Mouse (Mus musculus): Measurements from ENCODE around the gene Det1. TPM values are rescaled to one million over a fixed set of nuclear protein-coding genes. Genes with fewer than 3 reads are reported as not detected.

Gene Det1
- polyA plus RNA-seq, 1 experiment from 2014 or later, result 18.1 TPM

GRCm38 (mm10) chr7:78841601-78842000 is 5.5 kb downstream of the Det1 start:
- no peak for ATAC-seq (replicated peaks)
- Histone ChIP-seq H3K4me3 (no peak overlapping the region), H3K9ac (replicated peaks) (no peak overlapping the region), H3K4me1 (peaks cover 9% of the 10 kb centered on the region), H3K27ac (replicated peaks) (no peak overlapping the region), H3K4me2 (replicated peaks) (no peak overlapping the region), H3K9me3 (no peaks in the 10 kb centered on the region), H3K27me3 (no peaks in the 10 kb centered on the region), H3K36me3 (peaks cover 36% of the 10 kb centered on the region)
- 89% methylated on average over 5 of the region's 5 CpGs for WGBS

DNA sequence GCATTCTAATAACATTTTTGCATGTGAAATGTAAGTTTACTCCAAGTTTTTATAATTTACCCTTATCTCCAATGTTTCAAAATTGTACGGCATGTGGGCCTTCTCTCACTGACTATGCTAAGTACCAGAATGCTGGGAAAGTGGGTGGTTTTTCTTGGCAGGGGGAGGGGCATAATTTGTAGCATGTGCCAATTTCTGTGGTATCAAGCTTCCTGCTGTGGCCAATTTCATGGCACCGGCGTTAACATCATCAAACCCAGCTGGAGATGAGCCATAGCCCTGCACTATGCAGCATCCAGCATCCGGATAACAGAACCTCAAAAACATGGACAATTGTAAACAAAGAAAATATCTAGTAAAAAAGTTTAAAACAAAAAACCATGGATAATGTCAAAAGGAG is 9.8 kb downstream of the Det1 start:
- Histone ChIP-seq H3K9me3 (no peaks in the 10 kb centered on the region), H3K27me3 (no peaks in the 10 kb centered on the region), H3K4me3 (no peak overlapping the region), H3K4me2 (replicated peaks) (no peak overlapping the region), H3K27ac (replicated peaks) (no peak overlapping the region), H3K9ac (replicated peaks) (no peak overlapping the region), H3K36me3 (peaks cover 29% of the 10 kb centered on the region), H3K4me1 (no peaks in the 10 kb centered on the region)
- 73% methylated on average over 4 of the region's 4 CpGs for WGBS
- ATAC-seq (replicated peaks), result no peak

GRCm38 (mm10) chr7:78835656-78836055 is 11.4 kb downstream of the Det1 start:
- Histone ChIP-seq H3K9ac (replicated peaks) (no peak overlapping the region), H3K4me2 (replicated peaks) (no peak overlapping the region), H3K27ac (replicated peaks) (no peak overlapping the region), H3K4me3 (no peak overlapping the region), H3K4me1 (no peaks in the 10 kb centered on the region), H3K27me3 (no peaks in the 10 kb centered on the region), H3K36me3 (peaks cover 27% of the 10 kb centered on the region), H3K9me3 (no peaks in the 10 kb centered on the region)
- ATAC-seq (replicated peaks), result no peak
- WGBS, result 89% methylated on average over 4 of the region's 4 CpGs

DNA sequence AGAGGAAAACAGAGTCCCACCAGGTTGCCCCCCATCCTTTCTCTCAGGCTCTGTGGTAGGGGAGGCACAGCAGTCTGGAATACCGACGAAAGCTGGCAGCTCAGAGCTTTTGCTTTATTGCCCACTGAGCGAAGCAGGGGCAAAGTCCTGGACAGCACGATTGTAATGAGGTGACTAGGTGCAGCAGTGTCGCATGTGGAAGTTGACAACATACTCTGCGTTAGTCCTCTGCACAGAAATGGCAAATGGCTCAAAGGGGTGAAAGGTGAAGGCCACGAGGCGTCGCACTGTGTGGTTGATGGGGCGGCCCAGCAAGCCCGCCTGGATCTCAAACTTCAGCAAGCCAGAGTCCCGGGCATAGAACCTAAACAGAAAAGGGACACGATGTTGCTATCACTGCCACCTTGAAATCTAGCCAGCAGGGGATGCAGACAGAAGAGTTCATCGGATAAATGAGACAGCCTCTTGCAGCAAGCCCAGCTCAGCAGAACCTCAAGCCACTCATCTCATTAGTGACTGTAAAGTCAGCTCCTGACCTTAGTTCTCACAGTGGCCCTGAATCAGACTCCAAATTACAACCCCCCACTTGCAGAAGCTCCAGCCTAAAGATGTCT is 19.2 kb downstream of the Det1 start:
- H3K4me2 ChIP-seq (replicated peaks), result no peak overlapping the region
- no peaks in the 10 kb centered on the region; the same call in 1 of the 2 replicates for H3K4me1 ChIP-seq
- no peaks in the 10 kb centered on the region for H3K27me3 ChIP-seq
- H3K27ac ChIP-seq (replicated peaks), result no peak overlapping the region
- no peak overlapping the region for H3K9ac ChIP-seq (replicated peaks)
- peaks cover 15% of the 10 kb centered on the region for H3K36me3 ChIP-seq
- no peak overlapping the region for H3K4me3 ChIP-seq
- 90% methylated on average over 14 of the region's 14 CpGs for WGBS
- H3K9me3 ChIP-seq, result no peaks in the 10 kb centered on the region
- ATAC-seq (replicated peaks), result no peak

GRCm38 (mm10) chr7:78826682-78827385 is 20.2 kb downstream of the Det1 start:
- peaks cover 15% of the 10 kb centered on the region for H3K36me3 ChIP-seq

GRCm38 (mm10) chr7:78818336-78818735 is 28.7 kb downstream of the Det1 start:
- no peaks in the 10 kb centered on the region for H3K9me3 ChIP-seq
- peaks cover 12% of the 10 kb centered on the region; the same call in 1 of the 2 replicates for H3K4me1 ChIP-seq
- no peak for ATAC-seq (replicated peaks)
- no peak overlapping the region for H3K27ac ChIP-seq (replicated peaks)
- H3K9ac ChIP-seq (replicated peaks), result no peak overlapping the region
- WGBS, result 79% methylated on average over 12 of the region's 12 CpGs
- no peak overlapping the region for H3K4me3 ChIP-seq
- H3K27me3 ChIP-seq, result no peaks in the 10 kb centered on the region
- no peak overlapping the region for H3K4me2 ChIP-seq (replicated peaks)
- no peaks in the 10 kb centered on the region for H3K36me3 ChIP-seq

More at GRCm38 (mm10) chr7:78826682-78827385, 20.2 kb downstream of the Det1 start:
- Histone ChIP-seq H3K4me3 (no peak overlapping the region), H3K4me2 (replicated peaks) (no peak overlapping the region), H3K9ac (replicated peaks) (no peak overlapping the region), H3K4me1 (no peaks in the 10 kb centered on the region; the same call in 1 of the 2 replicates), H3K27ac (replicated peaks) (peak overlapping the region; percentile 53), H3K27me3 (no peaks in the 10 kb centered on the region), H3K9me3 (no peaks in the 10 kb centered on the region)
- 63% methylated on average over 9 of the region's 9 CpGs for WGBS
- ATAC-seq (replicated peaks), result peak; percentile 58

DNA sequence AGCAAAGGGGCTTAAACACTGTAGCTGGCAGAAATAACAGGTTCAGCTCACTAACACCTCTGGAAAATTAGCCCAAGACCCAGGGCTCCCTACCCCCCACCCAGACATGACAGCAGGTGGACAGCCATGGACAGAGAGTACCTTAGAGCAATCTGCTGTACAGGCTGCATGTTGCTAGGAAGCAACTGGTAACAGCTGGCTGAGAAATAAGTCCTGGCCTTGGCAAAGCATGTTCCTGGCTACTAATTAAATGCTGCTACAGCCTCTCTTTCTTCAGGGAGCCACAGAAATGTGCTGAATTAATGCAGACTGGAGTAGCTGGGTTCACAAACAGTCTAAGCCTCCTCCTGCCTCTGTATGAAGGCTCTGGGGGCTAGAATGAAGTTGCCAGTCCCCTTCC is 32.3 kb downstream of the Det1 start:
- Histone ChIP-seq H3K4me2 (replicated peaks) (no peak overlapping the region), H3K27ac (replicated peaks) (no peak overlapping the region), H3K27me3 (no peaks in the 10 kb centered on the region), H3K4me1 (peaks cover 12% of the 10 kb centered on the region; the same call in 1 of the 2 replicates), H3K9ac (replicated peaks) (no peak overlapping the region), H3K36me3 (no peaks in the 10 kb centered on the region), H3K9me3 (no peaks in the 10 kb centered on the region), H3K4me3 (no peak overlapping the region)
- ATAC-seq (replicated peaks), result no peak

DNA sequence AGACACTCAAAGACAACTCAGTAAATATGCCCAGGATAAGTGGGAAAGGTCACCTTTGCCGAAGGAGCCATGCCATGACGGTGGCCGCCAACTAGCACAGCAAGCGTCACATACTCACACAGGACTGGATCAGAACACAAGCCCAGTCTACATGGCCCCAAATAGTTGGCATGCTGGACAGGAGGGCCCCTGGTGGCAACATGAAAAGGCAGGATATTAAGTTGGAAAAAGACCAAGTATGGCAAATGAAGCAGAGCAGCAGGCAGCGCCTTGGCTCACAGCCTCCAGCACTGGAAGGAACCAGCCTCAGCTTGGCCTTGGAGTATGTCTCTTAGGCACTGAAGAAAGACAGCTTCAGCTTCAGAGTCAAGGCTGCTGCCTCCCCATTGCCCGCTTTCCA is 33.3 kb downstream of the Det1 start:
- peak overlapping the region; percentile 47 for H3K27ac ChIP-seq (replicated peaks)
- 81% methylated on average over 6 of the region's 6 CpGs for WGBS
- ATAC-seq (replicated peaks), result no peak

DNA sequence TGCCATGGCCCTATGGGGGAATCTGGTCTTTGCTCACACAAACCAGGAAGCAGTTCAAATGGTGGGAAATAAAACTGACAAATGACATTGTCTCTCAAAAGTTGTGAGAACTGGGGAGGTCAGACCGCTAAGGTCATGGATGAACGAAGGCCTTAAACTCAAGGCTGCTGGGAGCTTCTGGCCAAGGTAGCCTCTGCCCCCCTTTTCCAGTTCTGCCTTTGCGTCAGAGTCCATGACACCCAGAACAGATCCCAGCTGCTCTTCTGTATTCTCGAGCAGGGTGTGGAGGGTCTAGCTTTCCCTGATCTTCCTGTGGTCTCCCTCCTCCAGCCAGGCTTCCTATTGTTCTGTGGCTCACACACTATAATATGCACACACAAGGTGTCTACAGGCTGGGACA is 39.9 kb downstream of the Det1 start:
- no peak for ATAC-seq (replicated peaks)
- WGBS, result 86% methylated on average over 4 of the region's 4 CpGs
- Histone ChIP-seq H3K9ac (replicated peaks) (no peak overlapping the region), H3K9me3 (no peaks in the 10 kb centered on the region), H3K4me2 (replicated peaks) (no peak overlapping the region), H3K27me3 (no peaks in the 10 kb centered on the region), H3K27ac (replicated peaks) (no peak overlapping the region), H3K36me3 (no peaks in the 10 kb centered on the region), H3K4me3 (no peak overlapping the region), H3K4me1 (no peaks in the 10 kb centered on the region)

More for the DNA sequence above, 33.3 kb downstream of the Det1 start:
- Histone ChIP-seq H3K4me2 (replicated peaks) (no peak overlapping the region), H3K4me1 (peaks cover 12% of the 10 kb centered on the region; the same call in 1 of the 2 replicates), H3K9me3 (no peaks in the 10 kb centered on the region), H3K4me3 (no peak overlapping the region), H3K9ac (replicated peaks) (no peak overlapping the region), H3K36me3 (no peaks in the 10 kb centered on the region), H3K27me3 (no peaks in the 10 kb centered on the region)

DNA sequence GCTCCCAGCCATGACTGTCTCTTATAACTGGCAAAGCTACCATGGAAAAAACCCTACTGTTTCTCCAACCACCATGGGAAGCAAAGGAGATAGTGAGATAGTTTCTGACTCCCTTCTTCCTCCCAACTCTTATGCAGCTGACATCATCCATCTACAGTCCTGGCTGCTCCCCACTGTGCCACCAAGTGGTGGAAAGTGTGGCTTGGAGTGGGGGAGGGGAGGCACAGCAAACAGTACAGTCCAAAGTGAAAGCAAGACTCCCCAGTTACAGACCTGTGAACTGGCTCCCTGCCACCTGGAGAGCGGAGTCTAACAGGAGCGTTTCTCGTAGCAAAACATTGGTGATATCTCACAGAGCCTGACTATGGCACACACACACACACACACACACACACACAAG is 43.2 kb downstream of the Det1 start:
- Histone ChIP-seq H3K9ac (replicated peaks) (no peak overlapping the region), H3K27ac (replicated peaks) (no peak overlapping the region), H3K27me3 (no peaks in the 10 kb centered on the region), H3K4me3 (no peak overlapping the region), H3K9me3 (no peaks in the 10 kb centered on the region), H3K4me1 (peaks cover 5% of the 10 kb centered on the region), H3K36me3 (no peaks in the 10 kb centered on the region), H3K4me2 (replicated peaks) (no peak overlapping the region)
- 84% methylated on average over 3 of the region's 3 CpGs for WGBS
- ATAC-seq (replicated peaks), result no peak

DNA sequence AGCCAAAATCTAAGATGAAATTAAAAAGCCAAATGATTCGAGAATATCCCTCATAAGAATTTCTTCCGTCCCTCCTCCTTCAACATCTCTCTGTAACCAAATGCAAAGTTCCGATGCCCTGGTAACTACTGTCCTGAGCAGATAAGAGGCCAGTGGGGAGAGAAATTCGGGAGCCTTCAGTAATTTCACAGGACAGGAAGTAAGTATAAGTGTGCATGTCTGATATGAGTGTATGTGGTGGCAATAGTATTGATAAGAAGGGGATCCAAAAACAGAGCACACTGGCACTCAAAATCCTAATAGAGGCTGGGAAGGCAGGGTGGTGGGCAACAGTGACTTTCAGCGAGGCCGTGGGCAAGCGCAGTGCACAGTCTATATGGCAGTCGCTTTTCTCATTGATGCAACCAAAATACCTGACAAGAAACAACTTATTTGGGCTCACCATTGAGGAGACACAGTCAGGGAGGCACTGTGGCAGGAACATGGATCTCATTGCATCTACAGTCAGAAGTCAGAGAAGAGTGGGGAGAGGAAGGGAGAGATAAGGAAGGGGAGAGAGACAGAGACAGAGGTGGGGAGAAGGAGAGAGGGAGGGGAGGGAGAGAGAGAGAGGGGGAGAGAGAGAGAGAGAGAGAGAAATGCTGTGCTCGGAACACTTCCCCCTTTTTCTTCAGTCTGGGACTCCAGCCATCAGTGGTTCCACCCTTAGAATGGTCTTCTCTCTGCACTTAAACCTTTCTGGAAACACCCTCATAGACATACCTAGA is 47.1 kb downstream of the Det1 start:
- Histone ChIP-seq H3K9ac (replicated peaks) (no peak overlapping the region), H3K4me1 (peaks cover 29% of the 10 kb centered on the region), H3K4me3 (no peak overlapping the region), H3K36me3 (no peaks in the 10 kb centered on the region), H3K27ac (replicated peaks) (0 out of 2 replicates have a peak overlapping the region, but pooled peaks have one; percentile 19), H3K9me3 (no peaks in the 10 kb centered on the region), H3K27me3 (no peaks in the 10 kb centered on the region), H3K4me2 (replicated peaks) (no peak overlapping the region)
- 75% methylated on average over 9 of the region's 9 CpGs for WGBS
- no peak for ATAC-seq (replicated peaks)

- H3K27ac ChIP-seq (replicated peaks), result peak overlapping the region; percentile 91
- no peak overlapping the region for H3K4me2 ChIP-seq (replicated peaks)
- H3K4me1 ChIP-seq, result peaks cover 34% of the 10 kb centered on the region
- H3K36me3 ChIP-seq, result 0 out of 2 replicates have a peak, but pooled peaks cover 4% of the 10 kb centered on the region
- H3K4me3 ChIP-seq, result no peak overlapping the region
- H3K9me3 ChIP-seq, result no peaks in the 10 kb centered on the region
- 30% methylated on average over 7 of the region's 9 CpGs for WGBS
- H3K9ac ChIP-seq (replicated peaks), result no peak overlapping the region
- H3K27me3 ChIP-seq, result no peaks in the 10 kb centered on the region
- peak; percentile 85 for ATAC-seq (replicated peaks)
Observed at GRCm38 (mm10) chr7:78797843-78798455, 49.1 kb downstream of the Det1 start.

Data from forebrain, embryonic 15.5 days (tissue).